Mouse (Mus musculus): ENCODE measurements around the gene Wbp1l.

The Wbp1l gene

DNA sequence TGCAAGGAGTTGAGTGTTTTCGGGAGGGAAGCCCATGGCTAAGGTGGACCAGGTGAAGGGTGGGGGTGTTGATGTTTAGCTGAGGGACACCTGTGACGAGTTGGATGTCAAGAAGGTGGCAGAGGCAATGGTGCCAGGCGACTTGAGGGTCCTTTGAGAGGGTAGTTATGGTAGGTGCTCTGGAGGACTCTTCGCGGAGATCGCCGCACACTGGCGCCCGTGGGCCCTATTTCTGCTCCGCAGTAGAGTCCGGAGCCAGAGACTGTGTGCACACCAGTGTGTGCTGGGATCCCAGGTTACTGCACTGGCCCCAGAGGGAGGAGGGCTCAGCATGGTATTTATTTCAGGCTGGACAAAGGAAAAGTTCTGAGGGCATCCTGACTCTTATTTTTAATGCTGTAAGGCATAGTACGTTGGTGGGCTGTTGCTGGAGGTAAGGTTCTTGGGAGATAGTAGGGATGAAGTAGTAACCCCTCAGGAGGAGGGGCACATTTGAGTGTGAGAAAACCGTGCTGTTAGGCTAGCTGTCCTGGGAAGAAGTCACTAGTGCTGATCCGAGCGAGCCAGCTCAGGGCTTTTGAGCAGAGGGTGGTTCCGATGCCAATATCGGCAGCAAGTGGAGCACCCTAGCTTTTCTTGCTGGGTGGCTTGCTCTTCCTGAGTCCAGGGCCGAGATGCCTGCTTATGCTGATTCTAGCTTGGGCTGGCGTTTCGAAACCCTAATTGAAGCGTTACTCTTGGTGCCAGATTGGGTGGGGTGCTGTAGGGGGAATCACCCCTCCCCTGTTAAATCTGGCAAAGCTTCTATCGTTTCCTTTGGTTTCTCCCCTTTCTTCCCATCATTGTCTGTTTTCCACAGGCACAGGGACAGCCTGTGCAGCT, 732 bp downstream of the Wbp1l start:
- DNase-seq, result no peak

DNA sequence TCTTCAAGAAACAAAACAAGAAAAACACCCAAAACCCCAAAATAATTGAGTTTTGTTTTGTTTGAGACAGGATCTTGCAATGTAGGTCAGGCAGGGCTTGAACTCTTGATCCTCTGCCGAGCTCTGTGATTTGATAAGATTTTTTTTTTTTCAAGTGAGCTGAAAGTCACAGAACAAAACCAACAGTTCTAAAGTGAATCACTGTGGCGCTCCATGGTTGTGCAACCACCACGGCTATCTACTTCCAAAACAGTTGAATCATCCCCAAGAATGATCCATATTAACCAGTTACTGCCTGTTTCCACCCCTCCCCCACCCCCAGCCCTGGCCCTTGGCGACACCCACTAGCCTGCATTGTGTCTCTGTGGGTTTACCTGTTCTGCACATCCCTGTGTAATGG, 1.5 kb downstream of the Wbp1l start:
- DNase-seq, result no peak

DNA sequence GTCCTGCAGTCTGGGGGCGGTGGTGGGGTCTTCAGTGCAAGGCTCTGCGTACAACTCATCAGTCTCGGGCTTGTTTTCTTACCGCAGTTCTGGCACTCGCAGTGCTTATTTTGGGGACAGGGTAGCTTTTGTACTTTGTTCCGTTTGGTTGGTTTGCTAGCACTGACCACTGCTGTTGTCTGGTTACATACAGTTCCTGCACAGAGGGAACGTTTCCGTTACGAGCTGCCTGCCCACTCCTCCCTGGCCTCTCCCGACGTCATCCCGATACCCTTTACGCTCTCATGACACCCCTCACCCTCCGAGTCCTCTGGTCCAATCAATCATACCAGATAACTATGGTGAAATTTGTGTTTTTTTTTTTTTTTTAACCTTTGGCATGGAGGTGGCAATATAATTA, 2.6 kb downstream of the Wbp1l start:
- DNase-seq, result no peak

- DNase-seq, result no peak
Measured at GRCm38 (mm10) chr19:46602406-46602805, 3.5 kb downstream of the Wbp1l start.

DNA sequence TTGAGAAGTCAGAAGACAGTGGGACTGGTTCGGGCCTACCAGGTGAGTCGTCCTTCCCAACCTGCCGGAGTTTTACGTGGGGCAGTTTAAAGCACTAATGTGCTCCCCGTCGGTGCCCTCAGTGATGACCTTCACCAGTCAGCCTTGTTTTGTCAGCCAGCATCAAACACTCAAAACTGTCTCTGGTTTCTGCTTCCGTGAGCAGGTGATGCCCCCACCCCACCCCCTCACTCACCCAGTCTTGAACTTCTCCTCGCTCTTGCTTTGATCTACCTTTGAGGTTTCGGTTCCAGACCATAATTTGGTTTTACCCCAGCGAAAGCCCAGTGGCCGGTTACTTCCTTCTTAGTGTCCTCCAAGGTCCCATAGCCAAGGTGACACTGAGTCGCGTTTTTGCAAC, 7.8 kb downstream of the Wbp1l start:
- no peak for DNase-seq

DNA sequence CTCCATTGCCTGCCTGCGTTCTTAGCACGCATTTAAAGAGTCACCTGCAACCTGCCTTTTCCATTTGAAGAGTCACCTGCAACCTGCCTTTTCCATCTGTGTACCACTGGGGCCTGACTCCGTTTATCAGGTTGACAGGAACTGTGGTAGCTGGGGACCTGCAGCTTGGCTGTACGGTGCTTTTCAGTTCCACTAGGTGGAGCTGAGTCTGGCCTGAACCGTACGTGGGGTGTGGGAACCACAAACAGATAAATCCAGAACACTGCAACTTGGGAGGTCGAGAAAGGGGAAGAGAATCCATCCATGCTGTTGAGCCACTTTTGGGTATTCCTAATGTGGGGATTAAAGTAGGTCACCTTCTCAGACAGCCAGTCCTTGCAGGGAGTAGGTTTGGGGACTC, 8.5 kb downstream of the Wbp1l start:
- peak in 1 of 2 experiments; percentile 26 for DNase-seq

- no peak for DNase-seq
Measured at GRCm38 (mm10) chr19:46608158-46608557, 9.3 kb downstream of the Wbp1l start.

DNA sequence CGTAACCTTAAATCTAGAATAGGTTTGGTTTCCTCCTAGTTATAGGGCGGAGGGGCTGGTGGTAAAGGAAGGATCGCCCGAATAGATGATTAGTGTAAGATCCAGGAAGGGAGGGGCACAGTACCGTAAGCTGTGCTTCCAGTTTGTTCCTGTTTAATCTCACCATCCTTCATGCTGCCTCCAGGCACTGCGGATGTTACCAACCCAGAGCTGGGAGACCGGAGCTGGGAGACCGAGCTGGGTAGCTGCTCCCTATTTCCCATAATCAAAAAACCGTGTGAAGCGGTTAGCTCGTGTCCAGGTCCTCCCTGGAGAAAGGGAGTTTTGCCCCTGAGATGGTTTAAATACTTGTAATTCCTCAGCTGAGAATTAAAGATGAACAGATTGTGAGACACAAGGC, 17.5 kb downstream of the Wbp1l start:
- no peak for DNase-seq

DNA sequence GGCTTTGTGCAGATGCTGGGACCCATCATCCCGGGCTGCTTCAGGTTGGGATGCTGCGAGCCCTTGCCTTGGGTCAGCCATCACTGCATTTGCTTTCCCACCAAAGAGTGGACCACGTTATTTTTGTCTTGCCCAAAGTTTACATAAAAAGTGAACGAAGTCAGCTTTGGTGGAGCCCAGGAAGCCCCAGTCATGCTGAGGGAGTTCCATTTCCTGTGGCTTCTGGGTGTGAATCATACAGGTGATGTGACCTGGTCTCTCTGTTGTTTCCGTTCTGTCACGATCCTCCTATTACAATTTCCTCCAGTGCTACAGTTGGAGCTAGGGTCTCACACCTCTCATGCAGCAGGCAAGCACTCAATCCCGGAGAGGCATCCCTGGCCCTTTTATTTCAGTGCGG, 18.5 kb downstream of the Wbp1l start:
- DNase-seq, result no peak

GRCm38 (mm10) chr19:46618322-46618721, 19.4 kb downstream of the Wbp1l start:
- no peak for DNase-seq

- no peak for DNase-seq
Measured at GRCm38 (mm10) chr19:46619001-46619400, 20.1 kb downstream of the Wbp1l start.

GRCm38 (mm10) chr19:46619518-46619917, 20.6 kb downstream of the Wbp1l start:
- DNase-seq, result no peak

DNA sequence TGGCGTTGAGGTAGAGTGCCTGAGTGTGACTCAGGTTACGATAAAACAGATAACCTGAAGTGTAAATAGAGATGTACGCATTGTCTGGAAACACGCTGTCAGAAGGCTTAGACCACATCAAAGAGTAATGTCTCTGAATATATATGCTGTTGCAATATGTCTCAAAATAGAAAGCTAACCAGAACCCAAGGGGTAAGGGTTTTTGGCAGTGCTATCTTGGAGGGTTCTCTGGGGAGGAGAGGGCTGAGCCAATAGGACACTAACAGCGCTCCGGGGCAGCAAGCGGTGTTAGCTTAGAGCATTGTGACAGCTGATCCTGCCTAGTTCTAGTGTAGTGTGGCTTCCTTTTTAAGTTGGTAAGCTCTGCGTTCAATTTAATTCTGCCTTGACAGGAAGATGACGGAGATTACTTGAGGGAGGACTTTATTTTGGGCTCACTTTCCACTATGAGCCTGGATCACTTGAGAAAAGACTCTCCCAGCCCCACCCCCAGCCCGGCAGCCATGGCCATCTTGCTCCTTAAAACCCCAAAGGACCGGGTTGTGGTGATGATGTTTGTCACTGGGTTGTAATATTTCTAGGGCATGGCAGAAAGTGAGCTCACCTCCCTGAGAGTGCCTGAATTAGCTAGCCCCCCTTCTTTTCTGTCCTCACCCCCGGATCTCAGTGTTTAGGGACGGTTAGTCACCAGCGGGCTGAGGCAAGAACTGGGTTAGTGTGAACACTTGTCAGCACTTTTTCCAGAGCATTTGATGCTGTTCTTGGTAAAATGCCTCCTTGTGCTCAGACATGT, 21.3 kb downstream of the Wbp1l start:
- no peak for DNase-seq

GRCm38 (mm10) chr19:46621236-46622183, 22.6 kb downstream of the Wbp1l start:
- DNase-seq, result no peak

DNA sequence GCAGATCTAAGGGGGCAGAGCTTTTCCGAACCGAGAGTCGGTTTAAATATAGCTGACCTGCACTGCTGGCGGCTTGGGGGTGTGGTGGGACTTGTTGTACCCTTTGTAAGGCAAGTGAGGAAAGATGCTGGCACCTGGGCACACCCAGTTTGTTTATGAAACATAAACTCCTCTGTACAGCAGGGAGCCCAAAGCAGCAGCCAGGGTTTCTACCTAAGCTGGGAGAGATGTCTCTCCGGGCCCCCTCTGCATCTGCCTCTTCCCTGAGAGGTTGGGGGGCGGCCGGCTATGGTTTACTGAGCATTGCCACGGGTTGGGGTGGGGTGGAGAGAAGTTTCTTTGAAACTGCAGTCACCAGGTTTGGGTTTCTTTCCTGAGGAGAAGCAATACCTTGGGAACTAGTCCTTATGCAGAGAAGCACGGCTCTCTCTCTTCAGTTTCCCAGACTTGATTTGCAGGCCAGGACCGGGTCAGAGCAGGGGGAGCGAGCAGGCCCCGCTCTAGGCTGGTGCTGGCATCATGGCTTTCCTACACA, 23.8 kb downstream of the Wbp1l start:
- no peak for DNase-seq

DNA sequence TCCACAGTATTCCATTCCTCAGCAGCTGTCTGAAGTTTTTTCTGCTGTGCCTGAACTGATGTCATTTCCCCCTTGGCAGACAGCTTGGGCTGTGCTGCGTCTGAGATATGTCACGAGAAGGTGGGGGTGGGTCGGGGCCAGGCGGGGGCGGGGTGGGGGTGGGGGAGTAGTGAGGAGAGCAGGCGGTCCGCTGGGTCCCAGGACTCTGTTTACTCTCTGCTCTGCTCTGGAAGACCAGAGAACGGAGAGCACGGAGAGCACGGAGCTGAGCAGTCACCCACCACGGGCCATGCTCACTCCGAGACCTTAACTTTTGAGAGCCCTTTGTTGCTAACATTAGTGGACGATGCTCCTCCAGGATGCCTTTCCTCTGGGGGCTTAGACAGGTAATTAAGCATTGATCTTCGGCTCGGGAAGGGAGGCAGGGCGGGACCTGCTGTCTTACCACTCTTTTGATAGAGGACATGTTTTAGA, 24.3 kb downstream of the Wbp1l start:
- no peak for DNase-seq

DNA sequence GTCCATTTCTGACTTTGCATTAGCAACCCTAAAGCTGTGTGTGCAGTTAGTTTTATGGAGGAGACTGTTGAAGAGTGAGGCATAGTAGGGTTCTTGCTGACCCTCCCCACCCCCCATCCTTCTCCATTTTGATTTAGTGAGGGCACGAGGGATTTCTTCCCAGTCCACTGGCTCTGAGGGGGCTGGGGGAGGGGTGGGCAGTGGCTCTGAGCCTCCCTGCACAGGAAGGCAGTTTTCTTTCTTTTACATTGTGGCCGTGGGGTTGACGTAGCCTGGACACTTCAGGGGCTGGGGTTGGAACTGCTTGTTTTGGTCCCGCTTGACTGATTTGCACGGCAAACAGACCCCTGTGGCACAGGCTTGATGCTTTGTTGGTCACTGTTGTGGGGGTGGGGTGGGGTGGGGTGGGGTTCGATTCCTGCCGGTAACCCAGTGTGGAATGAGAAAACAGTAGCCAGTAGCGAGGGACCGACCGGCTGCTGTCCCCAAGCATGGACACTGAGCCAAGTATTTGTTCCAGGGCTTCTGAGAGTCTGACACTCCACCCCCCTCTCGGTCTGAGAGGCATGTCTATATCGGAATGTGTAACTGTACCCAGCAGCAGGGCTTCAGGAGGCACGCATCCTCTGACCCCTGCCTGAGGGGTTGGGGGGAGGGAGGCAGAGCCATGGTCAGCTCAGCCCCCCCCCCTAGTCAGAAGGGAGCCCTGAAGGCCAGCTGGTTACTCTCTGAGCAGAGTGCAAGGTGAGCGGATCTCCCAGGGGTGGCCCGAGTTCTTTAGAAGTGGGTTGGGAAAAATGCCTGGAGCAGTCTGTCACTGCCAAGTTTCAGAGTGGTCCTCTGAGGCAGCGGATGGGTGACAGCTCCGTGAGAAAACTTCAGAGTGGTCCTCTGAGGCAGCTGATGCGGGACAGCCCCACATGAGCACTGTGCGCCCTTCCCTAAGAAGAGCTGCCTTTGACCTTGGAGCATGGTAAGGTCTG, 25.2 kb downstream of the Wbp1l start:
- no peak for DNase-seq

GRCm38 (mm10) chr19:46625015-46625414, 26.1 kb downstream of the Wbp1l start:
- DNase-seq, result no peak

GRCm38 (mm10) chr19:46625519-46625918, 26.6 kb downstream of the Wbp1l start:
- no peak for DNase-seq

- no peak for DNase-seq
Measured at GRCm38 (mm10) chr19:46628403-46628802, 29.5 kb downstream of the Wbp1l start.

DNA sequence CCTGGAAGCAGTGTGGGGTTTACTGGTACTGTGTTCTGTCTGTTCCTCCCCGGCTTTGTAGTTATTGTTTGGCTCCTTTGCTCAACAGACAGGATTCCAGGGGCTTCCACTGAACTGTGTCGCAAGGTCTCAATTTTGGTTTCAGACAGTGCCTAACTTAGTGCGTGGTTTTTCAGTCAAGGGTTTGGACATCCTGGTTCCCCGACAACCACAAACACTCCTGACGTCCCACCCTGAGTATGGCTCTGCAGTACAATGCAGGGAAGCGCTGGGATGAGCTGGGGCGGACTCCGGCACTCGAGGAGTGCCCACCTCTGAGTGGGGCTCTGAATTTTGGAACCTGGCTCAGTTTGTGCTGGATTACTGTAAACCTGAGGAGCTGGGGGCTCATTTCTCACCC, 30.9 kb downstream of the Wbp1l start:
- DNase-seq, result no peak

Measured in spleen, adult 18-20 months (tissue).